Mouse (Mus musculus): ENCODE data around the gene Slc41a1.

GRCm38 (mm10) chr1:131811393-131811792, 15.9 kb upstream of the Slc41a1 start:
- TF ChIP-seq CTCF (IDR thresholded peaks at IDR 0.05; ENCODE audit: extremely low read depth, insufficient read length, insufficient replicate concordance, low read depth, low read length), result no peak
- TF ChIP-seq POLR2A (IDR thresholded peaks at IDR 0.05; ENCODE audit: low read depth, low read length), result no peak

All from small intestine, adult 2 months (tissue).